Mouse (Mus musculus) heart, adult 8-10 months (tissue): Measurements from ENCODE around the gene Parp3. TPM values are rescaled to one million over a fixed set of nuclear protein-coding genes. Genes with fewer than 3 reads are reported as not detected.
A peak's percentile ranks its signal among the peaks of the same experiment; 100 is the strongest.

Experiments
- DNase-seq: peaks from one replicate; pipeline ENCODE4 v3.0.0; 2022; ENCODE audit warnings: low spot score
- total RNA-seq, 4 experiments: library from RNA; stranded (reverse); gene quantifications; 2 replicates each; pipeline ENCODE4 v1.2.4; 2022

The Parp3 gene
- total RNA-seq, 4 experiments from 2014 or later = 32.5 to 56.0 (median 41.7) TPM

- DNase-seq = no peak
Observed at GRCm38 (mm10) chr9:106428719-106429220, 48.0 kb downstream of the Parp3 start.

DNA sequence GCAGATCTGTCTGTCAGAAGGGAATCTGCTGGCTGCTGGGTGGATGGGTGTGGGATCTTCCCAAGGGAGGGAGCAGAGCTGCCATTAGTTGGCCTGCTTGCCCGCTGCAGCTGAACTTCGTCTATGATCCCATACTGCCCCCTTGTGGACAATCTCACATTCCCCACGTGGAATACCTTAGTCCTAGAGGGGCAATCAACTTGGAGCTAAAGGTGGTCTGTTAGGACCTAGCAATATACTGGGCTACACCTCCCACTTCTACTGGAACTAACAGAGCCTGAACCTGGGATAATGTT, 54.9 kb downstream of the Parp3 start:
- DNase-seq = peak; percentile 92

DNA sequence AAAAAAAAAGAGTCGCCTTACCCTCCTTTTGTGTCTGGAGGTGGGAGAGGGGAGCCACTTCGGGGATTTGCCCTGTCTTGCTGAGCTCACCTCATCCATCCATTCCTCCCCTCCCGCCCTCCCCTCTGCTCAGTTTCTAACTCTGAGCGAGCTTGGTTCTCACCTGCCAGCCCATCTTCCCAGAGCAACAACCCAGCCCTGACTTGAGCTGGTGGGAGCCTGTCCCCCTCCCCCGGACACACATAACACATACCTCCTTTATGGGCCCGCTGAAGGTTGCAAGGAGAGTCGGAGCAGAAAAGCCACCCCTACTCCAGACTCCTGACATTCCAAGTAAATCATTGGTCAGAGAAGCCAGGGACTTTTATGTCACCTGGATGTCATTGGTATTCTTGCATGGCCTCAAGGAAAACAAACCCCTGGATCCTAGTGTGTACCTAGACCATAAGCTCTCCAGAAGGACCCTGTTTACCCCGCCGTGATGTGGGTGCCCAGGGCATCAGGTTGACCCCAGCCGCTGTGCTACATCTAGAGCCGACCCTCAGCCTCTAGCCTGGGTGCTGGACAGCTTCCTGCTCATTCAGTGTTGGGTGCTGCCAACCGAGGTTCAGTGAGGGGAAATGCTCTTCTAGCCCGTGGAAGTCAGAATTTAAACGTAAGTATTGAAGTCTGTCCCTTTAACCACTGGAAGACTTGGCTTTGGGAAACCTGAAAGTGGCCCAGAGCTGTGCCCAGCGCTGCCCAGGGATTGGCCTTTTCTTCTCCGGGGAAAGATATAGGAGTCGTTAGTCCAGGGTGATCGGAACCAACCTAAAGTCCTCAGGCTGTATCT, 55.5 kb downstream of the Parp3 start:
- no peak for DNase-seq

DNA sequence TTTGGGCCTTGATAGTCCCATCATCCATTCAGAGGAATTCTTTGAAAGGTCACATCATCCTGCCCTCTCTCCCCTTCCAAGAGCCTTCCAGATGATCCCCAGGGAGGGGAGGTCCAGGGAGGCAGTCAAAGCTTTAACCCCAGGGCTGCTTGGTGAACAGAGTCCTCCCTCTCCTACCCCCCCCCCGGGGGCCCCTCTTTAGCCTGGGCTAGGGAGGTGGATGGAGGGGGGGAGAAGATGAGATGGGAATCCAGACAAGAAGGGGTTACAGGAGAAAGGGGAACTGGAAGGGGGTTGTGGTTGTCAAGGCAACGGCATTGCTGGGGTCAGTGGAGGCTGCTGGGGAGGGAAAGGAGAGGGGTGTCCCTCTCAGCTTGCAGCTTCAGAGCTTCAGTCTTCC, 56.1 kb downstream of the Parp3 start:
- no peak for DNase-seq

Other genes starting within 250 kb of the Parp3 start
- gene Alas1, start 228.3 kb downstream of the Parp3 start, total RNA-seq = 100 to 1,000 TPM; 335 to 477 (median 407) TPM
- 1 to 10 TPM; 3.2 to 4.9 (median 4.7) TPM for gene Poc1a, start 195.9 kb downstream of the Parp3 start, total RNA-seq
- 10 to 100 TPM; 53.4 to 67.0 (median 62.7) TPM for gene Dusp7, start 108.3 kb downstream of the Parp3 start, total RNA-seq
- gene Rpl29, start 47.5 kb downstream of the Parp3 start, total RNA-seq = 100 to 1,000 TPM; 256 to 304 (median 274) TPM
- gene Acy1, start 38.6 kb downstream of the Parp3 start, total RNA-seq = 10 to 100 TPM; 23.1 to 28.9 (median 25.7) TPM
- gene Abhd14b, start 29.5 kb downstream of the Parp3 start, total RNA-seq = 10 to 100 TPM in 2 of 4 experiments, 1 to 10 TPM in 2; 6.0 to 11.8 (median 9.6) TPM
- gene Abhd14a, start 29.3 kb downstream of the Parp3 start, total RNA-seq = 10 to 100 TPM; 17.5 to 20.6 (median 19.5) TPM
- 10 to 100 TPM; 72.2 to 76.0 (median 74.5) TPM for gene Pcbp4, start 23.7 kb downstream of the Parp3 start, total RNA-seq
- under 1 TPM in 1 of 4 experiments, not detected in 3; 0.19 TPM for gene Gpr62, start 11.0 kb downstream of the Parp3 start, total RNA-seq
- gene Rrp9, start 986 bp downstream of the Parp3 start, total RNA-seq = 10 to 100 TPM; 22.5 to 28.3 (median 24.1) TPM
- not detected for gene Iqcf1, start 23.0 kb upstream of the Parp3 start, total RNA-seq
- not detected for gene Iqcf5, start 37.6 kb upstream of the Parp3 start, total RNA-seq
- not detected for gene Iqcf3, start 84.7 kb upstream of the Parp3 start, total RNA-seq
- not detected for gene Iqcf4, start 94.0 kb upstream of the Parp3 start, total RNA-seq
- gene Iqcf6, start 149.6 kb upstream of the Parp3 start, total RNA-seq = not detected
- not detected for gene Grm2, start 179.1 kb upstream of the Parp3 start, total RNA-seq
- 10 to 100 TPM; 46.0 to 53.2 (median 47.4) TPM for gene Tex264, start 209.0 kb upstream of the Parp3 start, total RNA-seq